Mouse (Mus musculus) brain, embryonic 14.5 days (tissue): ENCODE results near the gene Eml1.

Experiments
- CTCF ChIP-seq: fragments of 200-500 bp; IDR thresholded peaks from 2 replicates; pipeline ENCODE4 v1.5.1; 2012; ENCODE audit warnings: inconsistent platforms, mild to moderate bottlenecking, moderate library complexity, borderline replicate concordance; ENCODE audit not compliant: insufficient read depth, insufficient read length; ENCODE audit errors: extremely low read depth
- POLR2A ChIP-seq: fragments of 200-500 bp; IDR thresholded peaks from 2 replicates; pipeline ENCODE4 v1.6.1; 2012; ENCODE audit warnings: mild to moderate bottlenecking, inconsistent platforms, borderline replicate concordance; ENCODE audit not compliant: poor library complexity, insufficient read depth, insufficient read length, severe bottlenecking; ENCODE audit errors: extremely low read depth

DNA sequence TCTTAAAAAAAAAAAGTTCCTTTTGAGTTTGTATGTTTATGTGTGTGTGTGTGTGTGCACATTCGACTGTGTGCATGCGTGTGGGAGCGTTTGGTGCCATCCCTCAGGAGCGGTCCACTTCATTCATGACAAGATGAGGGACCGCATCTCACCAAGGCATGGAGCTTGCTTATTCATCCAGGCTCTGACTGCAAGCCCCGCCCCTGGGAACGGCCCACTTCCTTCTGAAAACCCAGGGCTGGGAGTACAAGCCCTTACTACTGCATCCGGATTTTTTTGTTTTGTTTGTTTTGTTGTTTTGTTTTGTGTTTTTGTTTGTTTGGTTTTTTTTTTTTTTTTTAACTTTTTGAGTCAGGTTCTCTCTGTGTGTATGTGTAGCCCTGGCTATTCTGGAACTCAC, 148.6 kb downstream of the Eml1 start:
- TF ChIP-seq CTCF (no peak), POLR2A (no peak)
